Mouse (Mus musculus) heart, adult 2 months (tissue): ENCODE measurements around the gene H2-Ob.
A peak's percentile ranks its signal among the peaks of the same experiment; 100 is the strongest.

Source experiments
- CTCF ChIP-seq: fragments of 200-600 bp; IDR thresholded peaks from 2 replicates; pipeline ENCODE4 v1.8.1; 2022; ENCODE audit warnings: antibody characterized with exemption, mild to moderate bottlenecking, moderate library complexity
- POLR2A ChIP-seq: fragments of 200-500 bp; IDR thresholded peaks from 2 replicates; pipeline ENCODE4 v1.6.1; 2011; ENCODE audit warnings: mild to moderate bottlenecking, low read depth, low read length, control low read depth; ENCODE audit not compliant: insufficient read depth

- peak; percentile 91 for TF ChIP-seq CTCF
- TF ChIP-seq POLR2A, result no peak
These were observed 11.2 kb downstream of the H2-Ob start for GRCm38 (mm10) chr17:34249878-34250277.
